Mouse (Mus musculus) neural tube, embryonic 15.5 days (tissue): ENCODE results near the gene Cd83. TPM values are rescaled to one million over a fixed set of nuclear protein-coding genes. Genes with fewer than 3 reads are reported as not detected.

Source experiments
- ATAC-seq: fragments of 200-750 bp; cut with Nextera tagmentation; 2 replicates; pipeline ENCODE4 v1.8.0; 2017; ENCODE audit warnings: mild to moderate bottlenecking, moderate TSS enrichment, moderate library complexity; ENCODE audit not compliant: low FRiP score
- H3K27ac ChIP-seq: fragments of 300-500 bp; sonication (generic); replicated peaks from 2 replicates; pipeline ENCODE4 v1.5.1; 2015; ENCODE audit warnings: mild to moderate bottlenecking, inconsistent platforms
- H3K27me3 ChIP-seq: fragments of 300-500 bp; sonication (generic); replicated peaks from 2 replicates; pipeline ENCODE4 v1.6.1; 2015; ENCODE audit warnings: inconsistent platforms
- H3K36me3 ChIP-seq: fragments of 300-500 bp; sonication (generic); 2 replicates; pipeline ENCODE4 v1.6.1; 2015; ENCODE audit warnings: inconsistent platforms
- H3K4me1 ChIP-seq: fragments of 300-500 bp; sonication (generic); 2 replicates; pipeline ENCODE4 v1.6.1; 2015; ENCODE audit warnings: inconsistent platforms
- H3K4me2 ChIP-seq: fragments of 300-500 bp; sonication (generic); 2 replicates; pipeline ENCODE4 v1.6.1; 2015; ENCODE audit warnings: inconsistent platforms, mild to moderate bottlenecking, moderate library complexity
- H3K4me3 ChIP-seq: fragments of 300-500 bp; sonication (generic); replicated peaks from 2 replicates; pipeline ENCODE4 v1.5.1; 2015; ENCODE audit warnings: mild to moderate bottlenecking, inconsistent platforms
- H3K9ac ChIP-seq: fragments of 300-500 bp; sonication (generic); replicated peaks from 2 replicates; pipeline ENCODE4 v1.6.1; 2015; ENCODE audit warnings: mild to moderate bottlenecking, inconsistent platforms
- H3K9me3 ChIP-seq: fragments of 300-500 bp; sonication (generic); replicated peaks from 2 replicates; pipeline ENCODE4 v1.6.1; 2016; ENCODE audit warnings: inconsistent platforms
- WGBS: fragments of 180-500 bp; shearing (Covaris S2); methylation state at CpG from one replicate; pipeline ENCODE4 v1.1.7; 2015; ENCODE audit warnings: mixed read lengths; 5-methylcytosine and 5-hydroxymethylcytosine counted together
- polyA plus RNA-seq: library from polyadenylated mRNA; unstranded; fragments of >200 nt; fragmentation: Nextera tagmentation; extraction: Ambion mirVana; gene quantifications from 2 replicates; pipeline ENCODE4 v1.2.1, GENCODE M21; 2015

Cd83 gene
- polyA plus RNA-seq, 1 experiment from 2014 or later: 31.0 TPM

GRCm38 (mm10) chr13:43817461-43817860 is 32.9 kb downstream of the Cd83 start:
- WGBS: 87% methylated on average over 3 of the region's 3 CpGs
- no peak for ATAC-seq
- no peak overlapping the region for H3K27ac ChIP-seq
- H3K27me3 ChIP-seq: no peaks in the 10 kb centered on the region
- H3K4me1 ChIP-seq: no peaks in the 10 kb centered on the region
- no peaks in the 10 kb centered on the region for H3K9me3 ChIP-seq
- H3K4me2 ChIP-seq: no peak overlapping the region
- H3K4me3 ChIP-seq: no peak overlapping the region
- H3K36me3 ChIP-seq: no peaks in the 10 kb centered on the region
- H3K9ac ChIP-seq: no peak overlapping the region

GRCm38 (mm10) chr13:43818307-43819019 is 33.9 kb downstream of the Cd83 start:
- H3K27me3 ChIP-seq: no peaks in the 10 kb centered on the region
- no peak overlapping the region for H3K4me2 ChIP-seq
- no peaks in the 10 kb centered on the region for H3K36me3 ChIP-seq
- WGBS: 70% methylated on average over 7 of the region's 7 CpGs
- H3K4me3 ChIP-seq: no peak overlapping the region
- H3K4me1 ChIP-seq: no peaks in the 10 kb centered on the region
- no peaks in the 10 kb centered on the region for H3K9me3 ChIP-seq
- H3K9ac ChIP-seq: no peak overlapping the region
- no peak overlapping the region for H3K27ac ChIP-seq
- no peak for ATAC-seq

- H3K9me3 ChIP-seq: no peaks in the 10 kb centered on the region
- H3K4me3 ChIP-seq: no peak overlapping the region
- no peaks in the 10 kb centered on the region for H3K27me3 ChIP-seq
- no peak overlapping the region for H3K27ac ChIP-seq
- ATAC-seq: no peak
- H3K36me3 ChIP-seq: no peaks in the 10 kb centered on the region
- H3K4me1 ChIP-seq: no peaks in the 10 kb centered on the region
- no peak overlapping the region for H3K4me2 ChIP-seq
- WGBS: 93% methylated on average over 6 of the region's 6 CpGs
- H3K9ac ChIP-seq: no peak overlapping the region
Observed at GRCm38 (mm10) chr13:43819020-43819310, 34.4 kb downstream of the Cd83 start.

GRCm38 (mm10) chr13:43820071-43820470 is 35.5 kb downstream of the Cd83 start:
- ATAC-seq: no peak
- Histone ChIP-seq H3K4me1 (no peaks in the 10 kb centered on the region), H3K4me2 (no peak overlapping the region), H3K36me3 (no peaks in the 10 kb centered on the region), H3K27ac (no peak overlapping the region), H3K9ac (no peak overlapping the region), H3K27me3 (no peaks in the 10 kb centered on the region), H3K9me3 (no peaks in the 10 kb centered on the region), H3K4me3 (no peak overlapping the region)
- WGBS: 78% methylated on average over 8 of the region's 8 CpGs

GRCm38 (mm10) chr13:43822306-43822705 is 37.7 kb downstream of the Cd83 start:
- no peaks in the 10 kb centered on the region for H3K27me3 ChIP-seq
- no peak overlapping the region for H3K27ac ChIP-seq
- no peaks in the 10 kb centered on the region for H3K36me3 ChIP-seq
- no peak overlapping the region for H3K4me3 ChIP-seq
- no peak for ATAC-seq
- H3K9me3 ChIP-seq: no peaks in the 10 kb centered on the region
- no peaks in the 10 kb centered on the region for H3K4me1 ChIP-seq
- WGBS: 69% methylated on average over 4 of the region's 4 CpGs
- H3K4me2 ChIP-seq: no peak overlapping the region
- no peak overlapping the region for H3K9ac ChIP-seq

- Histone ChIP-seq H3K9me3 (no peaks in the 10 kb centered on the region), H3K27me3 (no peaks in the 10 kb centered on the region), H3K36me3 (no peaks in the 10 kb centered on the region), H3K4me1 (no peaks in the 10 kb centered on the region), H3K27ac (no peak overlapping the region), H3K9ac (no peak overlapping the region), H3K4me2 (no peak overlapping the region), H3K4me3 (no peak overlapping the region)
- no peak for ATAC-seq
- WGBS: 50% methylated on average over 5 of the region's 5 CpGs
Observed at GRCm38 (mm10) chr13:43828648-43829047, 44.1 kb downstream of the Cd83 start.

- no peak for ATAC-seq
- H3K27ac ChIP-seq: no peak overlapping the region
- no peaks in the 10 kb centered on the region for H3K27me3 ChIP-seq
- H3K4me3 ChIP-seq: no peak overlapping the region
- 84% methylated on average over 8 of the region's 8 CpGs for WGBS
- H3K4me2 ChIP-seq: no peak overlapping the region
- no peak overlapping the region for H3K9ac ChIP-seq
- H3K4me1 ChIP-seq: peaks cover under 1% of the 10 kb centered on the region; the same call in 1 of the 2 replicates
- H3K9me3 ChIP-seq: no peaks in the 10 kb centered on the region
- no peaks in the 10 kb centered on the region for H3K36me3 ChIP-seq
Observed at GRCm38 (mm10) chr13:43830892-43831673, 46.5 kb downstream of the Cd83 start.

- ATAC-seq: no peak
- H3K27me3 ChIP-seq: no peaks in the 10 kb centered on the region
- H3K9ac ChIP-seq: no peak overlapping the region
- WGBS: 33% methylated on average over 7 of the region's 7 CpGs
- no peak overlapping the region for H3K4me2 ChIP-seq
- no peaks in the 10 kb centered on the region for H3K36me3 ChIP-seq
- no peak overlapping the region for H3K4me3 ChIP-seq
- no peak overlapping the region for H3K27ac ChIP-seq
- H3K4me1 ChIP-seq: peaks cover 6% of the 10 kb centered on the region
- no peaks in the 10 kb centered on the region for H3K9me3 ChIP-seq
Observed at GRCm38 (mm10) chr13:43832731-43833130, 48.2 kb downstream of the Cd83 start.

- H3K4me1 ChIP-seq: peaks cover 6% of the 10 kb centered on the region
- H3K27me3 ChIP-seq: no peaks in the 10 kb centered on the region
- H3K4me3 ChIP-seq: no peak overlapping the region
- H3K9ac ChIP-seq: no peak overlapping the region
- no peak overlapping the region for H3K27ac ChIP-seq
- ATAC-seq: no peak
- no peaks in the 10 kb centered on the region for H3K9me3 ChIP-seq
- no peak overlapping the region for H3K4me2 ChIP-seq
- WGBS: 27% methylated on average over 8 of the region's 8 CpGs
- no peaks in the 10 kb centered on the region for H3K36me3 ChIP-seq
Observed at GRCm38 (mm10) chr13:43836376-43836775, 51.8 kb downstream of the Cd83 start.

- 28% methylated on average over 4 of the region's 4 CpGs for WGBS
Observed at GRCm38 (mm10) chr13:43837812-43838211, 53.2 kb downstream of the Cd83 start.

GRCm38 (mm10) chr13:43845151-43845550 is 60.6 kb downstream of the Cd83 start:
- H3K4me1 ChIP-seq: no peaks in the 10 kb centered on the region
- H3K9me3 ChIP-seq: no peaks in the 10 kb centered on the region
- no peak overlapping the region for H3K4me2 ChIP-seq
- no peaks in the 10 kb centered on the region for H3K36me3 ChIP-seq
- H3K9ac ChIP-seq: no peak overlapping the region
- WGBS: 89% methylated on average over 5 of the region's 5 CpGs
- no peak for ATAC-seq
- no peak overlapping the region for H3K4me3 ChIP-seq
- H3K27ac ChIP-seq: no peak overlapping the region
- no peaks in the 10 kb centered on the region for H3K27me3 ChIP-seq

More at GRCm38 (mm10) chr13:43837812-43838211, 53.2 kb downstream of the Cd83 start:
- Histone ChIP-seq H3K4me2 (no peak overlapping the region), H3K9me3 (no peaks in the 10 kb centered on the region), H3K4me1 (peaks cover 6% of the 10 kb centered on the region), H3K4me3 (no peak overlapping the region), H3K27me3 (no peaks in the 10 kb centered on the region), H3K27ac (no peak overlapping the region), H3K36me3 (no peaks in the 10 kb centered on the region), H3K9ac (no peak overlapping the region)
- ATAC-seq: no peak

GRCm38 (mm10) chr13:43847186-43847585 is 62.6 kb downstream of the Cd83 start:
- H3K27me3 ChIP-seq: no peaks in the 10 kb centered on the region
- no peak overlapping the region for H3K4me3 ChIP-seq
- no peaks in the 10 kb centered on the region for H3K9me3 ChIP-seq
- H3K36me3 ChIP-seq: no peaks in the 10 kb centered on the region
- no peak overlapping the region for H3K9ac ChIP-seq
- no peak overlapping the region for H3K4me2 ChIP-seq
- H3K27ac ChIP-seq: no peak overlapping the region
- ATAC-seq: no peak
- WGBS: 80% methylated on average over 7 of the region's 7 CpGs
- H3K4me1 ChIP-seq: peaks cover 7% of the 10 kb centered on the region; the same call in 1 of the 2 replicates
